ENCODE assay signal across 17 mouse cellular contexts in the genomic region with DNA sequence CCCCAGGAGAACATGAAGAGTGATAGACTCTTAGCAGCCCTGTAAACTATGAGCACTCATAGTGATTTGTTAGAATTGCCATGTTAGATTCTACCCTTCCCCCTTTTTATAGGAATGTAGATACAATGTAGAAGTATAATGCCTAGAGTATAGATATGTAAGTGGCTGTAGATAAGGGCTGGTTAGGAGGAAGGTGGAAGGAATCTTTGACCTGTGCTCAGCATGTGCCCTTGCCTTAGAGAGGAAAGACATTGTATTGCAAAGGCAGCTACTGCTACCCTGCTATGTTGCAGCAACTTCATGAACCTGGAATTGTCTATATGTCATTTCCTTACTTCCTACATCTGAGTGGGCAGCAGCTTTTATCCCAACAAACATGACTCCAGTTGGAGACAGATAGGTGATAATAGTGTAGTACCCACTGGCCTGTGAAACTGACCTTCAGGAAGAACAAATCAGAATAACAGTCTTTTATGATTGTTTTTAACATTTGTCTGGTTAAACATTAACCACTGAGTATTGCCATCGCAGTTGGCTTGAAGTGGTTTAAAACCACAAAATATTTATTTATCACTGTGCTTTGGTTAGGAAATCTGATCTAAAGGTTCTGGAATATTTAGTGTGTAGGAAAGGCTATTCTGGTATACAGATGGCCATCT.
"Had no signal": no experiment of that assay in that cellular context is flagged by ENCODE, and none has a peak within 500 bp of the region (broad histone marks: within the 10 kb centered on the region; RNA-seq: fewer than 3 reads in every experiment).

No protein-coding gene starts in this region.

- H3K9me3 ChIP-seq: midbrain, embryonic 10.5 days; midbrain, embryonic 12.5 days; neural tube, embryonic 13.5 days; neural tube, embryonic 15.5 days had no signal

- DNase-seq: lung, adult 18-20 months; lung, embryonic 14.5 days; lung, postnatal 10 days; lung, postnatal 4 days; midbrain, embryonic 14.5 days; retina, postnatal 1 day; right cerebral cortex, postnatal 14 days; spleen, adult 18-20 months; thymus, adult 18-20 months; thymus, postnatal 14 days; thymus, postnatal 36 days had no signal

- H3K27me3 ChIP-seq: midbrain, embryonic 12.5 days; neural tube, embryonic 13.5 days; neural tube, embryonic 15.5 days had no signal

- H3K4me3 ChIP-seq: midbrain, embryonic 10.5 days; midbrain, embryonic 12.5 days; myocyte; neural tube, embryonic 13.5 days; neural tube, embryonic 15.5 days had no signal

- H3K4me2 ChIP-seq: lung, embryonic 14.5 days; midbrain, embryonic 12.5 days; neural tube, embryonic 13.5 days; neural tube, embryonic 15.5 days had no signal

- ATAC-seq: midbrain, embryonic 16.5 days had no signal

- H3K4me1 ChIP-seq: midbrain, embryonic 10.5 days; midbrain, embryonic 12.5 days; neural tube, embryonic 13.5 days; neural tube, embryonic 15.5 days had no signal

- H3K27ac ChIP-seq: midbrain, embryonic 10.5 days; midbrain, embryonic 12.5 days; neural tube, embryonic 13.5 days; neural tube, embryonic 15.5 days had no signal

- H3K36me3 ChIP-seq: midbrain, embryonic 10.5 days; midbrain, embryonic 12.5 days; neural tube, embryonic 13.5 days; neural tube, embryonic 15.5 days had no signal

- H3K9ac ChIP-seq: lung, embryonic 14.5 days; midbrain, embryonic 12.5 days; neural tube, embryonic 13.5 days; neural tube, embryonic 15.5 days had no signal
